ENCODE assay signal across 22 mouse cellular contexts in genomic region chr15:84121036-84121435, GRCm38 (mm10). TPM values are rescaled to one million over a fixed set of nuclear protein-coding genes. Genes with fewer than 3 reads are reported as not detected.
"Had no signal": no experiment of that assay in that cellular context is flagged by ENCODE, and none has a peak within 500 bp of the region (broad histone marks: within the 10 kb centered on the region; RNA-seq: fewer than 3 reads in every experiment).

No protein-coding gene starts in this region.

- H3K9ac ChIP-seq: limb, embryonic 15.5 days; liver, embryonic 14.5 days; lung, embryonic 15.5 days; midbrain, embryonic 12.5 days; midbrain, embryonic 15.5 days; neural tube, embryonic 12.5 days; neural tube, embryonic 15.5 days had no signal

- H3K4me2 ChIP-seq: limb, embryonic 15.5 days; lung, embryonic 15.5 days; midbrain, embryonic 12.5 days; midbrain, embryonic 15.5 days; neural tube, embryonic 12.5 days; neural tube, embryonic 15.5 days had no signal

- H3K27me3 ChIP-seq: lung, embryonic 15.5 days; midbrain, embryonic 15.5 days; neural tube, embryonic 12.5 days; neural tube, embryonic 15.5 days had no signal

- H3K4me3 ChIP-seq: layer of hippocampus, adult 2 months; limb, embryonic 15.5 days; lung, embryonic 15.5 days; midbrain, embryonic 12.5 days; midbrain, embryonic 15.5 days; neural tube, embryonic 12.5 days; neural tube, embryonic 15.5 days had no signal

- H3K4me1 ChIP-seq: limb, embryonic 15.5 days; lung, embryonic 15.5 days; midbrain, embryonic 12.5 days; midbrain, embryonic 15.5 days; neural tube, embryonic 12.5 days; neural tube, embryonic 15.5 days had no signal

- DNase-seq: kidney, adult 2 months; layer of hippocampus, adult 9-11 months; lung, adult 18-20 months; thymus, adult 2 months; thymus, postnatal 14 days had no signal

- H3K27ac ChIP-seq: kidney, postnatal 0 days; layer of hippocampus, adult 2 months; limb, embryonic 15.5 days; liver, embryonic 14.5 days; lung, embryonic 15.5 days; midbrain, embryonic 12.5 days; midbrain, embryonic 15.5 days; neural tube, embryonic 12.5 days; neural tube, embryonic 15.5 days; stomach, postnatal 0 days had no signal

- H3K36me3 ChIP-seq: limb, embryonic 15.5 days; lung, embryonic 15.5 days; midbrain, embryonic 12.5 days; midbrain, embryonic 15.5 days; neural tube, embryonic 12.5 days; neural tube, embryonic 15.5 days had no signal

- H3K9me3 ChIP-seq: limb, embryonic 15.5 days; lung, embryonic 15.5 days; midbrain, embryonic 12.5 days; midbrain, embryonic 15.5 days; neural tube, embryonic 12.5 days; neural tube, embryonic 15.5 days had no signal

- ATAC-seq: midbrain, embryonic 15.5 days had no signal

RNA-seq across cellular contexts. Expression of gene Pnpla5, which starts 1.9 kb away (rescaled TPM):
- total RNA-seq: layer of hippocampus, adult 2 months; layer of hippocampus, postnatal 25 days; left cerebral cortex, adult 18-20 months; left cerebral cortex, postnatal 25 days had no signal
- polyA plus RNA-seq: kidney, embryonic 14.5 days; kidney, postnatal 0 days; limb, embryonic 11.5 days; limb, embryonic 15.5 days; lung, embryonic 15.5 days; midbrain, embryonic 12.5 days; midbrain, embryonic 15.5 days; neural tube, embryonic 12.5 days; neural tube, embryonic 15.5 days; stomach, embryonic 14.5 days; stomach, postnatal 0 days had no signal

RNA-seq across cellular contexts. Expression of gene Pnpla3, which starts 46.6 kb away (rescaled TPM):
- polyA plus RNA-seq: limb, embryonic 11.5 days had no signal

RNA-seq across cellular contexts. Expression of gene Efcab6, which starts 55.9 kb away (rescaled TPM):
- polyA plus RNA-seq: kidney, embryonic 14.5 days; large intestine, adult 2 months; limb, embryonic 11.5 days; liver, embryonic 14.5 days; midbrain, embryonic 12.5 days had no signal
